Mouse (Mus musculus): ENCODE measurements around the gene Fstl4.
A peak's percentile ranks its signal among the peaks of the same experiment; 100 is the strongest.
"Not testable (repeated sequence)": the region's sequence is repeated elsewhere in the genome, so short reads cannot be mapped to it uniquely, and the experiment has no call there.

Gene Fstl4

DNA sequence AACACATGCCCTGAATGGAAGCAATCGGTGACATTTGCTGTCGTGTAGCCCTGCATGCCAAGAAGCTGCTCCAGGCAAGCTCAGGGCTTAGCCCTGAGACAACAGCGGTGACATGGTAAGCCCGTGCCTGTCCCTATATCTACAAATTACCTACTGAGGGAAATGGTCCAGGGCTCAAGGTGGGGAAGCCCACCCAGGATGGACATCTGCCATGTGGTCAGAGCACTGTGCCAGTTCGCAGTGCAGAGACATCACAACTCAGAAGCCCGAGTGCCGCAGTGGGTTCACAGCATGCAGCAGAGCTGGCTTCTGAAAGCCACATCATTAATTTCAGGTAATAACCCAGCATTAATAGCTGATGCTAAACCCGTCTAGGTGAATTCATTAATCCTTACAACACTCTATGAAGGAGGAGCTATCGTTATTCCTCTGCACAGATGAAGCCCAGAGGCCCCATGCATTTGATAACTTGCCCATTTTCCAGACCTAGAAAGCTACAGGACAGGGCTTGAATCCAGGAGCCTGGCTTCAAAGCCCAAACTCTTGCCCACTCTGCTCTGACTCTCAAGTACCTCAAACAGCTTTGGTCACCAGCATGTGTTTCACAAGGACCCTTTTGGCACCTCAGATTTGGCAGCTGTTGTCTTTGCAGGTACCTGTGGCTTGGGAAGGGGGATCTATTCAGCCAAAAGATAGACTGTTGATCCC is 321.6 kb downstream of the Fstl4 start:
- DNase-seq (ENCODE audit: low read depth, low spot score): no peak

DNA sequence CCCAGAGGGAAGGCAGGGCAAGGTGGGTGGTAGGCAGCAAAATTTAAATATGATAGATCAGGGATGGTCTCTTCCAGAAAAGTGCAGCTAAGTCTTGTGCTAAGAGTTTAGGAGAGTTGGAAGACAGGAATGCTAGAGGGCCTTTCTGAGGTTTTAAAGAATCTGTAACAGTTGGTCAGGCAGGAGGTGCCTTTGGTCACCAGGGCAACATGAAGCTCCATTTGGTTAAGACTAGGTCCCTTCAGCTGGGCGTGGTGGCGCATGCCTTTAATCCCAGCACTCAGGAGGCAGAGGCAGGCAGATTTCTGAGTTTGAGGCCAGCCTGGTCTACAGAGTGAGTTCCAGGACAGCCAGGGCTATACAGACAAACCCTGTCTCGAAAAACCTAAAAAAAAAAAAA is 323.5 kb downstream of the Fstl4 start:
- not testable (repeated sequence) for DNase-seq (ENCODE audit: low read depth, low spot score)

DNA sequence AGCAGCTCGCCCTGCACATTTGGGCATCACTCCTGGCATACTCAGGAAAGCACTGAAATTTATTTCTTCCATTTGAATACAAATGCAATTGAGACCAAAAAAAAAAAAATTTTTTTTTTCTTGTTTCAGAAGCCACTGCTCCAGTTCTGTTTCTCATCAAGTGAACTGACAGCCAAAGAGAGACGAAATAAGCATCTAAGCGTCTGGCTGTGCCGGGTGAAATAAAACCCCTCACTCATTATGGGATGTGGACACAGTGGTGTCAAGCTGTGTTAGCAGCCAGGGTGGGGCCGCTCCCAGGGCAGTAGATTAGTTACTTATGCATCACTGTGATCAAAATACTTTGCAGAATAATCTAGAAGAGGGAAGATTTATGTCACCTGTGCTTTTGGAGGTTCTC is 327.2 kb downstream of the Fstl4 start:
- DNase-seq (ENCODE audit: low read depth, low spot score): no peak

DNA sequence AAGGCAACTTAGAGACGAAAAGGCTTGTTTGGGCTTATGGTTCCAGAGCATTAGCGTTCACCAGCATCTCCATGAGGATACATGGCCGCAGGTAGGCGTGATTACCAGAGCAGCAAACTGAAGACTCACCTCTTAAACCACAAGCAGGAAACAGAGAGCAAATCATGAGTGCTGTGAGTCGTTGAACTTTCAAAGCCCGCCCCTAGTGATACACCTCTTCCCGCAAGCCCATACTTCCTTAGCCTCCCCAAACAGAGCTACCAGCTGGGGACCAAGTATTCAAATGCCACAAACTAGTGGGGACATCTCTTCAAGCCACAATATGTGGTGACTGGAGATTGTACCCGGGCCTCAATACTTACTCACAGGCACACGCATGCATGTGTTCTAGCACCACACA is 332.4 kb downstream of the Fstl4 start:
- no peak for DNase-seq (ENCODE audit: low read depth, low spot score)

DNA sequence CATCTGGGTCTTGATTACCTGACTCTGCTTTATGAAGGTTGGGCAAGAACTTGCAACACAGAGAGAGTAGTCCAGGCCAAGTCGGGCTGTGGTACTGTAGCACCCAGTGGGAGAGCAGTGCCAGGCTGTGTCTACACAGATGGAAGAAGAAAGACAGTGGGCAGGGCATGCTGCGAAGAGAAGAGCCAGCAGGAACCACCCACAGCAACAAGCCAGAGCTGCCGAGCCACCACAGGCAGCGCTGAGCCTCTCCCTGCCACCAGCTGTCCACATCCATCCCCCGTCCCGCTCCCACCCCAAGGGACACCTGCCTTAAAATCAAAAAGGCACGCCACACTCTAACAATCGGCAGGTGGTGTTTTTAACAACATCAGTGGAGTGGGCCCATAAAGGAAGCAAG is 332.9 kb downstream of the Fstl4 start:
- DNase-seq (ENCODE audit: low read depth, low spot score): no peak

DNA sequence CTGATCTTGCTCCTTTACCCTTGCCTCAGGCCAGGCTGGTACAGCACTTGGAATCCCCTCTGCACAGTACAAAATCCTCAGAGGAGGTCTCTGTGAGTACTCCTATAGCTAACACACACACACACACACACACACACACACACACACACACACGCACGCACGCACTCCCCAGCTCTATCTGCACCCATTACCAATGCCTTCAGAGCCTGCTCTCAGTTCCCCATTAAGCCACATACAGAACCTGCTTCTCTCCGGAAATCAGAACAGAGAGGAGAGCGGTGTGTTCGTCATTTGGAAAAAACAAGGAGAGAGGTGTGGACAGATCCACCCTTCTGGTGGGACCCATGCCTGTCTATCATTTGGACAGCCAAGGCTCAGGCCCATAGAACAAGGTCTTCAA is 333.4 kb downstream of the Fstl4 start:
- DNase-seq (ENCODE audit: low read depth, low spot score): no peak

DNA sequence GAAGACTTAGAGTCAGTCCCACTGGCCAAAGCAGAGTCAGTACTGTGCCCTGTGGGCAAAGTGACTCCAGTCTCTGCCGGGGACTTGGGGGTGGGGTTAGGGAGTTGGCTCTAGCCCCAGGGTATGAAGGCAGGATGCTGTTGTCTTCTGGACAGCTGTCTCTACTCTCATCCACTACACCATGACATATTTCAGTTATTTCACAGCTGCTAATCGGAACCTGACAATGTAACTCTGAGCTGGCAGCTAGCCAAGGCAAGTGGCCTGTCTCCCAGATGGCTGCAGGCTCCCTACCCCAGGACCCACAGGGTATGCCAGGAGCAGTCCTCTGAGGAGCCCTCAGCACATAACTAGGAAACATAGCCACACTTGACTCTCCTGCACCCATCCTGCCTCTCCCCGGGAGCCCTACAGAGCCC is 334.4 kb downstream of the Fstl4 start:
- DNase-seq (ENCODE audit: low read depth, low spot score): no peak

DNA sequence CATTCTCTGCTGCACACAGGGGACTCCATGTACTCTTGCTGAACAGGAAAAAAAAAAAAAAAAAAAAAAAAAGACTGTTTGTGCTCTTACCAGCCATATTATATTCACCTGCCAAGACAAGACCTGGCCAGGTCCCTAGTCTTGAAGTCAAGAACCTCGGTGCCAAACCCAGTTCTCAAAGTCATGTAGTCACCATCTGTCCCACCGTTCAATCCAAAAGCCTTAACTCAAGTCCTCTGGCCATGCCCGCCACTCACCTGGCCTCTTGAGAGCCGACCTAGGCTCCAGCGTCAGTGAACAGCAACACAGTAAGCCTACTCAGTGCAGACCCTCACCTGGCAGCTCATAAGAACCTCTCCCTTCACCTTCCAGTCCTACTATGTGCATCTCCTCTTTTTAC is 334.9 kb downstream of the Fstl4 start:
- no peak for DNase-seq (ENCODE audit: low read depth, low spot score)

DNA sequence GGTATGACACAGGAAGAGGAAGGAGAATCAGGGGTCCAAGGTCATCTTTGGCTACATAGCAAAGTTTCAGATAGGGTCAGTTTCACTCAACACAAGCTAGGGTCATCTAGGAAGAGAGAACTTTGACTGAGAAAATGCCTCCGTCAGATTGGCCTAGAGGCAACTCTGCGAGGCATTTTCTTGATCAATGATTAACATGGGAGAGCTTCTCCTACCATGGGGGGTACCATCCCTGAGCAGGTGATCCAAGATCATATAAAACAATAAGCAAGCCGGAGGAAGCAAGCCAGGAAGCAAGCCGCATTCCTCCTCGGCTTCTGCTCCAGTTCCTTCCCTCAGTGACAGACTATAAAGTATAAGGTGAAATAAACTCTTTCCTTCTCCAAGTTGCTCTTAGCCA is 337.3 kb downstream of the Fstl4 start:
- no peak for DNase-seq (ENCODE audit: low read depth, low spot score)

DNA sequence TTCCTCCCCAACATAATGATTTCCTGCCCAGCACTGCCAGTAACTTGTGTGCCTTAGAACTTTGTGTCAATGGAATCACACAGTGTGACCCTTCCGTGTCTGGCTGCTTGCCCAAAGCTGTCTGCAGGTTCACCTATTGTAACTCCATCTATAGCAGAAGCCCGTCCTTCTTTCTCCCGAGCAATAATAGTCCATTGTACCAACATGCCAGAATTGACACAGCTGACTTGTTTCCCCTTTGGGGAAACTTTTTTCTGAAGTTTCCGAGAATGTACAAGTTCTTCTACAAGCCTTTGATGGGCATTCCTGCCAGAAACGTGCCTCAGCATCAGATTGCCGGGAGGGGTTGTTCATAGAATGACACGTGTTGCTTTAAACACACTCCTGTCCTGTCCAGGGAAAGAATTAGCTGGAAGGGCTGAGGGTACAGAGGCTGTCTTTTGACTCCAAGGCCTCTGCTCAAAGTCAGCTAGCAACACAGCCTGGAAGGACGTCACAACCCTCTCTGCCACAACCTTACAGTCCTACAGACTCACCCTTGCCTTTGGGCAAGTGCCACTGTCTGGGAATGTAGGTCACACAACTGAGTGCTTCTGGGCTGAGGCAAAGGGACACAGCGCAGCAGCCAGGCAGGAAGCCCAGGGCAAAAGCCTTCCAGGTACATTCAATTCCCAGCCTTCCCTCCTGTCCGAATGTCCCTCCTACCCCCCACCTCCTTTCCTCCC is 339.3 kb downstream of the Fstl4 start:
- DNase-seq (ENCODE audit: low read depth, low spot score): peak; percentile 74

DNA sequence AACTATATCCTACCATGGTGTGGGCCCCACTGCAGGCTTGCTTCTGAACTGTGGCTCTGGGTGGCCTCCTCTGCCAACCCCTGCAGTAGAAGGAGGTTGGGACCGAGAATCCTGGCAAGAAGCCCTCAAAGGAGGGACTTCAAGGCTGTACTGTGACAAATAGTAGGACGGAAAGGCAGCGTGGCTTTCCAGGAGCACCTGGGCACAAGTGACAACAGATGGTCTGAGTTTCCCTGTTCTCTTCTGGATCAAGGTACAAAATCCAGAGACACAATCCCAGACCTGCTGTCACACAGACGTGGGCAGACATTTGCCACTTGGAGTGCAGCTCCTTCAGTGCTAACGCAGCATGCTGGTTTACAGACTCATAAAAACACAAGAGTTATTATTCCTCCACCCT is 343.3 kb downstream of the Fstl4 start:
- no peak for DNase-seq (ENCODE audit: low read depth, low spot score)

DNA sequence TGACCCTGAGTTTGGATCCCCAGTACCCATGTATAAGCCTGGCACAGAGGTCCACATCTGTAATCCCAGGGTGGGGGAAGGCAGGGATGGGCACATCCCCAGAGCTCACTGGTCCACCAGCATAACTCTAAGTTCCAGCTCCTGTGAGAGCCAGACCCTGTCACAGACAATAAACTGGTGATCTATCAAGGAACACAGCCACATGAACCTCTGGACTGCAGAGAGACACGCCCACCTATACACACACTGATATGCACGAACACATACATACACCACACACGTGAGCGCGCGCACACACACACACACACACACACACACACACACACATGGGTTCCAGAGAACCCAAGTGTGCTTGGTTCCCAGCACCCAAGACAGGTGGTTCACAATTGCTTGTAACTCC is 344.4 kb downstream of the Fstl4 start:
- DNase-seq (ENCODE audit: low read depth, low spot score): no peak

DNA sequence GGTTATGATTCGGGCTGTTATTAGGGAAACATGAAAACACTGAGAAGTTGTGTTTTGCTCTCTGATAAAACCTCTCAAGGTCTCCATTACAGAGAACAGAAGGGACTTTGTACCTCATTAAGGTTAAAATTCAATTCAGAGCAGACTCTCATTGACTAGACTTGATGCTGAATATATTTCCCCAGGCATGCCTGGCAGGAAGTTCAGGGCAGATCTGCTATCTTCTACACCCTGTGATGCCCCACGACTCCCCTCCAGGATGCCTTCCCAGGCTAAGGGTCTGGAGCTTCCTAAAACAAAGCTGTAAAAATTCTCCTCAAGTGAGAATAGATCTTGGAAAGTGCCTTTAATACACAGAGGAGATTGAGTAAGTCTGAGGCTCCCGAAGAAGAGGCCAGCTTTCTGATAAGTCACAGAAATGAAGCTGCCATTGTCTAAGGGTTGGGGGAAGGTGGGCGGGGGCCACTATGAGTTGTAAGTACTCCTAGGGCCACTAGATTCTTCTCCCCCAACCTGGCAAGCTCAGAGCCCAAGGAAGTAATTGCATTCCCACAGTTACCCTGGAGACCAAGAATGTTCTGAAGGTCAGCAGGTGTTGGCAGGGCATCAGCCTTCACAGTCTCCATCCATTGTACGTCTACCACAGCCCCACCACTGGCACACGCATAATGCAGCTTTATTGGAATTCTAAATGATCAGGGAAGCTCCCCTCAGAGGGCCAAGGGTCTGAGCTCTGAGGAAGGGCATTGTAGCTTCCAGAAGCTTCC is 345.4 kb downstream of the Fstl4 start:
- no peak for DNase-seq (ENCODE audit: low read depth, low spot score)

DNA sequence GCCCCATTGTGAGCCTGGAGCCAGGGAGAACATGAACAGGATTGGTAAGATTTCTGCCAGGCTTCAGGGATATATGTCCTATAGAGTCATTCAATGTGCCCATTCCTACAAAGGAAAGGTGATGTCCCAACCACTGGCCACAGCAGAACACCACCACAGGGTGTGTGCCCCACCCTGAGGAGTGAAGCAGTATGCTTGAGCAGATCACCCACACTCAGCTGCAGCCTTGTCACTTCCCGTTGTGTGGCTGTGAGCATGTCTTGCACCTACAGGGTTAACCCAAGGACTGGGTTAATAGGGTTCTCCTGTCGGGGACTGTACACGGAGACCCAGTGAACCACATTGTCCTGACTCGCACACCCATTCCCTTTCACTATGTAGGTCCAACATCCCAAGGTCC is 351.3 kb downstream of the Fstl4 start:
- no peak for DNase-seq (ENCODE audit: low read depth, low spot score)

DNA sequence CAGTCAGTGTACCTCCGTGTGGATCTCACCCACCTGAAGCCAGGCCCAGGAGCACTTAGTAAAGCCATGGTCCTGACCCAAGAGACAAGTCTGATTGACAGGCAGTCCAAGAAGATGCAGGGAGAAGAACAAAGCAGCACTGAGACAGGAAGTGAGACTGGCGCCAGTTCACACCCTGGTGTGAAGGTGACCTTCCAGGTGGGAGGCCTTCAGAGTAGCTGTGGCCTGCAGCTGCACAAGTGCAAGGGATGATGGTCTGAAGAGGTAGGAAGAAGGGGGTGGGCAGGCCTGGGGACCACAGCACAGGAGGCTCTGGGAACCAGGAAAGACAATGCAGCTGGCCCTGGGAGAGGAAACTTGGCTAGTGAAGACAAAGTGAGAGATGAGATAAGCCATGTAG is 351.9 kb downstream of the Fstl4 start:
- DNase-seq (ENCODE audit: low read depth, low spot score): no peak

DNA sequence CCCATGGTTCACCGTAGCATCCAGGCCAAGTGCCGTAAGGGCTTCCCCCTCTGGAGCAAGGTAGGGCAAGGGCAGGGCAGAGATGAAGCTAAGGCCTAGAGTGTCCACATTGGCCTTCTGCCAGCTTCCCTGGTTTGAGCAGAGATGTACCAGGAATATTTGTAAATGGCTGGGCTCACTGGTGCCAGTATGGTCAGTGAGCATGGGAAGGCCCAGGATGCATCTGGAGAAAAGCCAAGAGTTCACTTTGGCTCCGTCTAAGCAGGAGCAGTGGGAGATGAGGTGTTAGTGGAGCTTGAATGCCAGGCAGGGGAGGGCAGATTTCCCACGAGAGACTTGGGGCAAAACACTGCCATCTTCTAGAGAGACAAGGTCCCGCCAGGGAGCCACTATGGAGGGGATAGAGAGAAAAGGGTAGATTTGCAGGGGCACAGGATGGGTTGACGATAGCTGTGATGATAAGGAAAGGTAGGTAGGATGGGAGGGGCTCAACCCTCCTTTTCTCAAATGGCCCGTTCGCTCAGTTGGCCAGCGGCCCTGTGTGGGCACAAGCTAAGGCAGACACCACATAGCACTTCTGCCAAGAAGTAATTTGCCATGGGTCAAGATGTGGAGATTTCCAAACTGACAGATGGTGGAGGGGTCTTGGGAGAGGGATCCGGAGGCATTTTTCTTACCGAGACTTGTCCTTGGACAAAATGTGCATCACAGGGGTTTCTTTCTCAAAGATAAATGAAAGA is 354.0 kb downstream of the Fstl4 start:
- no peak for DNase-seq (ENCODE audit: low read depth, low spot score)

DNA sequence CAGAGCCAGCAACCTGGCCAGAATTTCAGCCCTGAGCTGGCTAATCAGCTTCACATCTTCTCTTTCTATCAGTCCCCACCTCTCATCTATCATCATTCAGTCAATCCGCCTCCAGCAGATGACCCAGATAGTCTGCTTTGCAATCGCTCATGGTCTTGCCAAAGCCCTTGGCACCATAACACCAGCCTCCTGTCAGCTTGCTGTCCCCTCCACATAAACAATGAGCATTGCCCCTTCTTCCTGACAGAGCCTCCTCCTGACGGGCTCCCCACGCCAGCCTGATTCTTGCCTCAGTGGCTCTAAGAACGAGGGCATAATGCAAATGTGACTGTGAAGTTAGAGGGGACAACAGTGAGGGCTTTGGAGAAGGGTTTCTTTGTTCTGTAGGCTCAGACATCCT is 355.5 kb downstream of the Fstl4 start:
- DNase-seq (ENCODE audit: low read depth, low spot score): no peak

DNA sequence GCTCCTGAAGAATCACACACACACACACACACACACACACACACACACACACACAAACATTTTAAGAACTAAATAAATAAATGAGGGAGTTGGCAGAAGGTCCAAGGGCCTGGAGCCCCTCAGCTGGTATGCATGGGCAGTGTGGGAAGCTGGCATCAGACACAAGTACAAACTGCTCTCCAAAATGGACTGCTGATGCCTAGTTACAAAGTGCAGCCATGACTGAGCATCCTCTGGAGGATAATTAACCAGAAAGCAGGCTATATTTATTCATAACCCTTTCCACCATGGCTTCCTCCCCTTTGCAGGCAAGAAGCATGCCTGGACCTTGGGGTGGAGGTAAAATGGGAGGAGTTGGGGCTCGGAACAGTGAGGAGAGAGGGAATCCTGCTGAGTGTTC is 356.8 kb downstream of the Fstl4 start:
- no peak for DNase-seq (ENCODE audit: low read depth, low spot score)

DNA sequence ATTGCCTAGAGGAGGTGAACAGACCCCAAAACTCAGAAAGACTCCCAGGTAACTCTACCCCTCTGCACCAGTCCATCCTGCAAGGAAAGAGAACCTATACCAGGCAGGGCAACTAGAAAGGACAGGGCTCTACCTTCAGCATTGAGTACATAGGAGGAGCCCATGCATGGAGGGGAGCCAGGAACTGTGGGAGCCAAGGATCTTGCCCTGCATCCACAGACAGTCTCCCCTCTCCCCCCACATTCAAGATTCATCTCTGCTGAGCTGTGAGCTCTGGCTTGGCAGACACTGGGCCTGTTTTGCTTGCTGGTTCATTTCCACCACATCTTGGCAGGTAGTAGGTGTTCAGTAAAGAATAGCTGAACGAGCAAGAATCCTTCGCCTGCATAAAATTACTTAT is 360.4 kb downstream of the Fstl4 start:
- no peak for DNase-seq (ENCODE audit: low read depth, low spot score)

DNA sequence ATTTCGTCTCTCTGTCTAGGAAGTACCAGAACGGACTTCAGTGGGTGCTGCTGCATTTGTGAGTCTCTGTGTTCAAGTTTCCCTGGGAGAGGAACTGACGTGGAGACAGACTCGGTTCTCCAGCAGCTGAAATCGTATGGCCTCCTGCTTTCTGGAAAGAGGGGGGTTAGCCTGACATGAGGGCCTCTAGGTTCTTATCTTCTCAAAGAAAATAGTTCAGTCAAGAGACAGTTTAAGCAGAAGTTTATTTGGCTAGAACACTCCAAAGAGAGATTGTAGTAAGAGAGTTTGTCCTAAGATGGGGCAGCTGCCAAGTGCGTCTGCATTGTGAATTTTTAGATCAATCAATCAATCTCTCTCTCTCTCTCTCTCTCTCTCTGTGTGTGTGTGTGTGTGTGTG is 362.2 kb downstream of the Fstl4 start:
- no peak for DNase-seq (ENCODE audit: low read depth, low spot score)

DNA sequence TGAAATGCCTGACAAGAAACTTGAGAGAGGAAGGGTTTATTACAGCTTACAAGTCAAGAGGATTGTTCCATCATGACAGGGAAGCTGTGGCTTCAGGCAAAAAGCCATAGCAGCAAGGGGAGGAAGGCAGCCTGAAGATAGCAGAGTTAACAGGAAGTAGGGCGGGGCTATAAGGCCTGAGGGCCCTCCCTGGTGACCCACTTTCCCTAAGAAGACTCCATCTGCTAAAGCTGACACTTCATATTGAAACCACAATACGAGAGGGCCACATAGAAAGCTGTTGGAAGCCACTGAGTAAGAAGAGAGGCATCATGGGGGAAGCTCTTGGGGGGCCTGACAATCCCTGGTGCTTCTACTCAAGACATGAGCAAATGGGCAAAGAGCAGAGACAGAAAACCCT is 364.2 kb downstream of the Fstl4 start:
- no peak for DNase-seq (ENCODE audit: low read depth, low spot score)

DNA sequence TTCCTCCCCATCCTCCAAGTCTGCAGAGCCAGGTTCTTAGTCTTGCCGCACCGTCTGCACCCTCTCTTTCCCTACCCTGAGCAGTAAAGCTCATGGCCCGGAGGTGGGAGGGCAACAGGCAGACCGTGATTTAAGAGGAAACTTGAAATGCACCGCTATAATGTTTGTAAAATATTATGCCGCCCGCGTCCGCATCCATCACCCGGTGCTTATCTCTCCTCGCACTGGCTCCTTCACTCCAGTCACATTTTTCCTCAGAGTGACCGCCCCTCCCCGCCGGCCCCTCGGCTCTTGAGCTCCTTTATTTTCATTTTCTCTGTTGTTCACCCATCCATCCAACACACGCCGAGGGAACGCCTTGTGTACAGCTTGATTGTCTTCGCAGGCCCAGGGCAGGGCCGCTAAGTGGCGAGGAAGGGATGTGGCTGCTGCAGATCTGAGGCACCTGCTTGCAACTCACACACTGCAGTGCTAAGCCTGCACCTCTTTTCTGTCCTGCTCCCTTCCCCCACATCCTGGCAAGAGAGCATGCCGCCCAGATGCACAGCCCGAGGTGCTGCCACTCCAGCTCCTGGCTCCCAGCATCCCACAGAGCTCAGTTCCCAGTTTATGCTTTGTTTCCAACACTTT is 368.1 kb downstream of the Fstl4 start:
- DNase-seq (ENCODE audit: low read depth, low spot score): no peak
